Mouse (Mus musculus) ES-E14 (cell line): ENCODE results near the gene Ercc8.

Source experiments
- CHD2 ChIP-seq: IDR thresholded peaks from 2 replicates; pipeline ENCODE4 v1.6.1; 2014; ENCODE audit warnings: mild to moderate bottlenecking, low read depth, low read length, inconsistent platforms
- HCFC1 ChIP-seq: IDR thresholded peaks from 2 replicates; pipeline ENCODE4 v1.6.1; 2012; ENCODE audit warnings: low read length, inconsistent platforms, borderline replicate concordance; ENCODE audit not compliant: insufficient read depth
- MAFK ChIP-seq: IDR thresholded peaks from 2 replicates; pipeline ENCODE4 v1.6.1; 2014; ENCODE audit warnings: mild to moderate bottlenecking, low read depth, low read length, inconsistent platforms; ENCODE audit not compliant: insufficient read depth
- ZC3H11A ChIP-seq: IDR thresholded peaks from 2 replicates; pipeline ENCODE4 v1.6.1; 2012; ENCODE audit warnings: low read depth, mild to moderate bottlenecking, inconsistent platforms, low read length, borderline replicate concordance

GRCm38 (mm10) chr13:108138403-108138977 lies 20.0 kb upstream of the Ercc8 start:
- TF ChIP-seq MAFK = no peak
- no peak for TF ChIP-seq CHD2
- TF ChIP-seq HCFC1 = no peak
- no peak for TF ChIP-seq ZC3H11A
